Mouse (Mus musculus) E14TG2a.4 (cell line): ENCODE data around the gene Rbfox1.

ENCODE experiments used
- CTCF ChIP-seq: conservative IDR thresholded peaks from 2 replicates; pipeline ENCODE4 v1.5.1; 2014; ENCODE audit warnings: low read length
- NANOG ChIP-seq: IDR thresholded peaks from 2 replicates; pipeline ENCODE4 v1.6.1; 2014; ENCODE audit warnings: borderline replicate concordance, low read length, mixed read lengths

DNA sequence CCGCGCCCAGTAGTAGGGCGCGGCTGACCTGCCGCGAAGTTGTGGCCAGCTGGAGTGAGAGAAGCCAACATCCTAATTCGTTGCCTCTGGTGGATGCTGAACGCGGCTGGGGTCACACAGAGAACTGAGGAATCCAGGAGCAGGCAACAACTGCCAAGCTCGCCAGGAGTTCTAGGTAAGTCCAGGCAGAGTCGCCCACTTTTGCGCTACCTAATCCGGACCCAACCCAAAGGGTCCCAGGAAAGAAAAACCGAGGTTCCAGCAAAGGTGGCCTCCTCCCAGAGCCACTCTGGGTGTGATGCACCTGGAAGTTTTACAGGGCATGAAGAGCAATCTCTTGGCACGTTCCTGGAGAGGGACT is 515 bp downstream of the Rbfox1 start:
- TF ChIP-seq CTCF, result no peak
- no peak for TF ChIP-seq NANOG
